Mouse (Mus musculus) kidney, adult 8-10 months (tissue): ENCODE measurements around the gene Dcaf1.

Experiments used
- DNase-seq, 2 experiments: peaks; one replicate each; pipeline ENCODE4 v3.0.0; 2022

Gene Dcaf1

DNA sequence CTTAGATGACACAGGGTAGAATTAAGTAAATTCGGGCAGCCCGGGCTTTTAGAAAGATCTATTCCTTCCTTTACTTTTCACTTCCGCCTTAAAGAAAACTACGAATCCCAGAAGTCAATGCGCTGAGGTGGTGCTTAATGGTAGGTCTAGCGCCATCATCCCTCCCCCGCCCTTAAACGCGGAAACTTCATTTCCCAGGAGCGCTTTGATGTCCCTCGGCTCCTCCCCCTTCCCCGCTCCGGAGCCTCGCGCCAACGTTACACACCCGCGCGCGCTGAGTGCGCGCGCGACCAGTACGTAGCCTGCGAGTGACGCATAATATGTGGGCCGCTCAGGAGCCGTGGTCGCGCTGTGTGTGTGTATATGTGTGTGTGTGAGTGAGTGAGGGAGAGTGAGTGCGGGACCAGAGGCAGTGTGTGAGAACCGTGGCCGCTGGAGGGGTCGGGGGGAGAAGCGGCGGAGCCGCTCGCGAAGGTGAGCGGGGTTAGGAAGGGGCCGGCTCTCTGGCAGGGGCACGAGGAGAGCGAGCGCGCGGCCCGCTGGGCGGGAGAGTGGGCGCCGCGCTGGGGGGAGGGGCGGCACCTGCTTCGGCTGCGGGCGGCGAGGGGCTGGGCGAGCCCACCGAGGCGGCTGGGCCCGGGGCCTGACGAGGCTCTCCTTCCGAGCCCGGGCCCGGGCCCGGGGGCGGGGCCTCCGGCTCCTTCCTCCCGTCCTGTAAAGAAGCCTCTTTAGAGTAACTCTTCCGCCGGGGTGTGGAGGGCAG lies at the start of gene Dcaf1:
Dcaf1 (plus strand) TSS at position 257 of the 763 bp plus-strand sequence.
- peak; percentile 95 to 96 for DNase-seq

DNA sequence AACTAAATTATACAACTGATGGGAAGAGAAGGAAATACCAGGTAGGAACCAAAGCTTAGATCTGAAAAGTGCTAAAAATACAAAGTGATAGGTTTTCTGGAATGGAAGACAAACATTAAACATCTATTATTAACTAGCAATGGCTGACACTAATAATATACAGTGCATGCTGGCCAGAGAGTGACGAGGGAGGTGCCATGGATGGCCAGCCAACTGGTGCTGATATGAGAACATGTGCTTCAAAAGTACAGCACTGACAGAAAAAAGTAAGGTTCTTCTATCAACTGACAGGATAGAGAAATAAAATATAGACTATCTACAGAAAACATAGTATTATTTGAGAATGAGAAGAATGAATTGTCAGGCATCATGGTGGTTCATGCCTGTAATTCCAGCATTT lies 45.6 kb upstream of the Dcaf1 start:
- DNase-seq, result no peak

DNA sequence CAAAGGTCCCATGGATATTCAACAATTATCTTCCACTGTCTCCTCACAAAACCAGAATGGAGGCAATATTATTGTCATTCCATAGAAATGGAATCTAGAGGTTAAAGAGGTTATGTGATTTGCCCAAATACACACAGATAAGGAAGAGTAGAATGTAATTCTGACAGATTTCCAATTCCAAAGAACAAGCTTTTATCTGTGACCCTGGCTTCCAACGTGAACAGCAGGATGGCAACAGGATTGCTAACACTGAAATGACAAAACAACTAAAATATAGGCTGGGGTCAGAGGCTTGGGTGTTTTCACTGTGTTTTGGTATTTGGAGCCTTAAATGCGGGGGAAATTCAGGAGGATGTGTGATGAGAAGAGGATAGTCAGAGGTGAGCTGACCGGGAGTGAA lies 44.3 kb upstream of the Dcaf1 start:
- no peak for DNase-seq

DNA sequence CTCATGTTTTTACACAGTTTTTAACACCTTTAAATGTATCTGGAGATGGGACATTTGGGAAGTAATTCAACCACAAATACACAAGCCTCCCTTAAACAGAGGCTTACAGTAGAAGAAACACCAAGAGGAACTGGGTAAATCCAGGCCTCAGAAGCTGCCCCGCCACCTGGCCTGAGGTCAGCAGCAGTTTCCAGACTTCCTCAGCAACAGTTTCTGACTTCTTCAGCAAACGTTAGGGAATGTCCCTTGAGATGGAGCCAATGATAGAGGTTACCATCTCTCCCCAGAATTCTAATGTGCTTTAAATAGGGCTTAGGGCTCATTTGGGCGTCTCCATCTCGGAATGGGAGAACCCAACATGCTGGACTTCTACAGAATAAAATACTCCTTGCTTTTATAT lies 43.4 kb upstream of the Dcaf1 start:
- DNase-seq, result no peak

DNA sequence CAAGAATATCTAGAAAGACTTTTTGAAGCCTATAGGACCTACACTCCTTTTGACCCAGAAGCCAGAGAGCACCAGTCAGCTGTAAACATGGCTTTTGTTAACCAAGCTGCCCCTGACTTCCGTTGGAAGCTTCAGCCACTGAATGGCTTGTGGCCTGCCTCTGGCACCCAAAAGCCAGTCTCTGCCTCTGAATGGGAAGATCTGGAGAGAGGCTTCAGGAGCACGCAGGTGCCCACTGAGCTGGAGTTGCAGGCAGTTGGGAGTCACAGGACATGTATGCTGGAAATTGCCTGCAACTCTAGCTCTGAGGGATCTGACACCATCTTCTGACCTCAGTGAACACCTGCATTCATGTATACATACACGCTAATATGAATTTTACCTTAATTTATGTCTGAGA lies 41.6 kb upstream of the Dcaf1 start:
- no peak for DNase-seq

DNA sequence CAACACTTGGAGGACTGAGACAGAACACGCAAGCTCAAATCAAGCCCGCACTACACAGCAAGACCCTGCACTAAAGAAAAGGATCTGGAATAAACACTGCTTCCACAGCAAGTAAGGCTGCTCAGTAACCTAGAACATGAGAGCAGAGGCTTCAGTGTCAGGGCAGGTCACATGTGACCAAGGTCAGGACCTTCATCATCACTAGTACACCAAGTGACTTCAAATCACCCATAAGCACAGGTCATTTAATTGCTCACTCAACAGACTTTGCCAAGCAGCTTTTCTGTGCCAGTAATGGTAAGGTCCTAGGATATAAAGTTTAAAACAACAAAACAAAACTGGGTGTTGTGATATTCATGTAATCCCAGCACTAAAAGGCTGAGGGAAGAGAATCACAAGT lies 38.1 kb upstream of the Dcaf1 start:
- peak; percentile 22 to 62 for DNase-seq

DNA sequence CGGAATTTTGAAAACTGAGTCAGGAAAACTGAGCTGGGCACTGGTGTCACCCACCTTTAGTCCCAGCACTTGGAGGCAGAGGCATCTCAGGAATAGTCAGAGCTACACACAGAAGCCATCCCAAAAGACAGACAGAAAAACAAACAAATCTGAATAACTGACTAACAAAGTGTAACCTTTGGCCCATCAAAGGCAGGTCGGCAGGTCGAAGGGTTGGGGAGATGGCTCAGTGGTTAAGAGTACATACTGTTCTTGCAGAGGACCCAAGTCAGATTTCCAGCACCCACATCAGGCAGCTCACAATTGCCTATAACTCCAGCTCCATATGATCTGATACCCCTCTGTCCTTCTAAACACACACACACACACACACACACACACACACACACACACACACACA lies 36.5 kb upstream of the Dcaf1 start:
- DNase-seq, result peak in 1 of 2 experiments; percentile 52

DNA sequence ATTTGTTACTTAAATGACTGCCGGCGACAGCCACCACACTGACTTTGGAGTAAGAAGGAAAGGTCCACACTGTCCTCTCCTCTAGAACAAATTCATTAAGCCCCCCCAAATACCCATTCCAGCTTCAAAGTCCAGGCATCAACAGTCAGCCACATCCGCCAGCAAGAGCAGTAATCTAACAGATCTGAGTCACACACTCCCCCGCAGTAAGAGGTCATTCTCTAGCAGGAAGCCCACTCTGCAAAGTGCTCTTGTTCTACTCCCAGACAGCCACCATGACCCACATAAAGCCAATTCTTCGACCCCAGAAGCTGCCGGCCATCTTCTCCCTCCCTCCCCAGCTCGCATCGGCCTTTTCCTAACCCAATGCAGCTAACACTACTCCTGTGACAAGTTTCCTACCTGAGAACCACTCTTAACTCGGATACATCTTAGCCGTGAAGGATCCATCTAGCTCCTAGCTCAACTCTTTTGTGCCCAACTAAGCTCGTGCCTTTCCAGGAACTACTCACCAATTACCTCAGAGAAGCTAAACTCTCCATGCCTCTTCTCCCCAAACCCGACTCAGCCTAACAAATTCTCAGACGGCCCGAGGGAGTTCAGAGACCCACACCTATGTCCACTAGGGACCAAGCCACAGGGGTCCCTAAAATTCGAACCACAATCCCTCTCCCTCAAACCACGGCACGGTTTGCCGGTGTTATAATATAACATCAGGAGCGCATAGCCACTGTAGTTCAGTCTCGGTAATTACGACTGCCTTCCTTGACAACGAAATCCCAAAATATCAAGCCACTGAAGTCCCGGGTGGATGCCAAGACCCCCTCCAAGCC lies 33.5 kb upstream of the Dcaf1 start:
- DNase-seq, result no peak

DNA sequence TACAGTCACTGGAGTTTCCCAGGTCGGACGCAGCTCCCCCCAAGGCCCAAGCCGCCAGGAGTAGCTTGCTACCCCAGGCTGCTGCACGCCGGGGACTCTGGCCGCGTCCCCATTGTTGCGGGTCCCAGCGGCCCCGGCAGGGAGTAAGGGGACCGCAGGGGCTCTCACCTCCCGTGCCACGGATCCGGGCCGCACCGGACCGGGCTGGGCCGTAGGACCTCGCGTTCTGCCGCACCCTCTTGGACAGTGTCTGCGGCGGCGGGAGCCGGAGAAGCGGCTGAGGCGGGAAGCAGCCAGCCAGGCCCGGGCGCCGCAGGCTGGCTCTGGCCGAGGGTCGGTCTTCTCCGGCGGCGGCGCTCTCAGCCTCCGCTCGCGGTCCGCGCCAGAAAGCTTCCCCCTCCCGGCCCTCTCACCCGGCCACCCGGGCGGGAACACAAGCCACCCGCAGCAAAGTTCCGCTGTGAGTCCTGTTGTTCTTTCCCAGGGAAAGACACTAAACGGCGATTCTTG lies 32.8 kb upstream of the Dcaf1 start, which contains the start of gene Rad54l2:
Rad54l2 (minus strand) TSS at position 383 of the 510 bp plus-strand sequence.
- DNase-seq, result peak; percentile 76 to 86

DNA sequence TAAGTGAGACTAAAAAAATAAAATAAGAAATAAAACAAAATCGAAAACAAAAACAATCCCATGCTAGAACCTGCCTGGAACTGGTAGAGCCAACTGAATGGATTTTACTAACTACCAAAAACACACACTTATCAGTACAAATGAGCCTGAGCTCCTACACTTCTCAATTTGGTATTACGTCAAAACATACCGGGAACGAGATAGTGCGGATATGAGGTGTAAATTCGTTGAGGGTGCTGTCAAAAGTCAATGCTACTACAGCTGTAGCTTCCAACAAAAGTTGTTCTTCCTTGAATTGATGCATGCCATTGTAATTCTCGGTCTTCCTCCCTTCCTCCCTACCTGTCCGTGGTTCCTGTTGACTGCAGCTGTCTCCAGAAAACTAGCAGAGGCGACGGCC lies 32.3 kb upstream of the Dcaf1 start:
- no peak for DNase-seq

DNA sequence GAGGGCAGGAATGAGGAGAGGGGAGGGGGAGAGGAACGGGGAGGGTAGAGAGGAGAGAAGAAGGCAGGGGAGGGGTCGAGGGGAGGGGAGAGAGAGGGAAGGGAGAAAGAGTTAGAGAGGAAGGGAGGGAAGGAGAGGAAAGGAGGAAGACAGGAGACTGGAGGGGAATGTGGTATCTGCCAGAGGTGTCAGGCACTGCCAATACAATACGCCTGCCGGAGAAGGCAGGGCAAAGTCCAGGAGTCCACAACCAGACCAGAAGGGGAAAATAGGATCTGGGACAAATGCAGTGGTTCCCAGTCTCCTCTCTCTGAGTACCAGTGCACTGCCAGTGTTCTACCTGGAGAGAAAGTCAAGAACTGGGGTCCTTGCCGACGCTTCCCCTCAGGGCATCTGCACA lies 30.8 kb upstream of the Dcaf1 start:
- peak; percentile 58 to 75 for DNase-seq

DNA sequence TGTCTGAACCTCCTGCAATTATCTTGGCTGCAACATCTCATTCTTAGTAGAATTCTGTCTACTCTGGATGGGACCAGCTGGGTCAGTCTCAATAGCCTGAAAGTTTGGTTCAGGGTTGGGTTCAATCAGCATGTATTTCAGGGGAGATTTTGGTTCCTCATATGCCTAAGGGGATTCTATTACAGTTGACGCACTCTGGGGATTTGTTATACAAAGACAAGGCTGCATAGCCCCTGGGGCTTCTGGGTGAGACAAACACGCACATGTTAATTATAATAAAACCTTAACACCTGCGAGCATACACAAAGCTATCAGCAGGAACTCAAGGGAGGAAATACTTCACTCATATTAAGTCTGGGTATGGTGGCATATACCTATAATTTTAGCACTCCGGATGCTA lies 15.2 kb upstream of the Dcaf1 start:
- no peak for DNase-seq

DNA sequence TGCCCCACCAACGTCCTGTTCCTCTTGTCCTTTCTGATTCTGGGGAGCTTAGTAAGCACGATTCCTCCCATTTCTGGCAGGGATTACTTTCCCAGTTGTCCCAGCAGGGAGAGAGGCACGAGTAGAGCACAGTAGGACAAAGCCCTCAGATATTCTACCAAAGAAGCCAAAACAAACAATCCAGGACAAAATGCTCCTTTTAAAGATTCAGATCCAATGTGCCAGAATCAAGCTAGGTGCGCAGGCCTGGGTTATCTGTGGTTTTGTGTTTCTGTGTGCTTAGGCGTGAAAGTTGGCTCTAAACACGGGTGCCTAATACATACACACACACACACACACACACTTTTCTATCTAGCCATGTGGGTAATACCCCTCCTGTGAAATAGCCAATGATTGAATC lies 3.5 kb upstream of the Dcaf1 start:
- no peak for DNase-seq

DNA sequence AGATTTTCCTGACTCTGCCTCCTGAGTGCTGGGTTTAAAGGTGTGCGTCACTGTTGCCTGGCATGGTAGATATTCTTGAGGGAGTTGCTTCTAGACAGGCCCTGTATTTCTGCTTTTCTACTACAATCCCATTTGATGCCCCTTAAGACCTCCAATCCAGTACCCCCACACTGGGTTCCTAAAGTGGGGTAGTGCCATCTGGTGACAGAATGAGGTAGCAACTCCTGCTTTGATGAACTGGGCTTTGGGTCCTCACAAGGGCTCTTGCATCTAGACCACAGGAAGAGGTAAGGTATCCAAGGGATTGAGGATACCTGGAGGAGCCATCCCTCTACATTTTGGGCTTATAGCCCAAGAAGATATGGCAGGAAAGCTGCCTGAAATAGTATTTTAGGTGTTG lies 2.5 kb upstream of the Dcaf1 start:
- DNase-seq, result peak in 1 of 2 experiments; percentile 9

DNA sequence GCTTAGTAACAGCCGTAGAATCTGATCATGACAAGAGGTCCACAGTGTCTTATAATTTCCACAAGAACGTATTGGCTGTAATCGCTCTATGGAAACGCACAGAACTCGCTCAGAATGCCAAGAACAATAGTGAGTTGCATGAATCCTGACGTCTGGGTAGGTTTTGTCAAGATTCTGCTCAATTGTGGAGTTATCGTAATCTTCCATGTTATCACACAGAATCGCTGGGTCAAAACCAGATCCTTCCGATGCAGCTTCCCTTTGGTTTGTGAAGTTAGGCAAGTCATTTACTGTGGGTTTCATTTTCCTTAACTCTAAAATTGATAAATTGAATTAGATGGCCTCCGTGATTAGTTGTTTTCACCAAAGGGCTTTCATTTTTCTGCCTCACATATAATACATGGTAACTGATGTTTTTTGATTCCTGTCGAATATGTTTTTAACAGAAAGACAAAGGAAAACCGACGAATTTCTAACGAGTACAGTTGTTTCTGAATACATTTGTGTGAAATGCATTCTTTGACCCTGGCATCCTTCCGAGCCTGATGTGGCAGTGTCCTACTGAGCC lies 540 bp upstream of the Dcaf1 start:
- peak; percentile 4 to 12 for DNase-seq

DNA sequence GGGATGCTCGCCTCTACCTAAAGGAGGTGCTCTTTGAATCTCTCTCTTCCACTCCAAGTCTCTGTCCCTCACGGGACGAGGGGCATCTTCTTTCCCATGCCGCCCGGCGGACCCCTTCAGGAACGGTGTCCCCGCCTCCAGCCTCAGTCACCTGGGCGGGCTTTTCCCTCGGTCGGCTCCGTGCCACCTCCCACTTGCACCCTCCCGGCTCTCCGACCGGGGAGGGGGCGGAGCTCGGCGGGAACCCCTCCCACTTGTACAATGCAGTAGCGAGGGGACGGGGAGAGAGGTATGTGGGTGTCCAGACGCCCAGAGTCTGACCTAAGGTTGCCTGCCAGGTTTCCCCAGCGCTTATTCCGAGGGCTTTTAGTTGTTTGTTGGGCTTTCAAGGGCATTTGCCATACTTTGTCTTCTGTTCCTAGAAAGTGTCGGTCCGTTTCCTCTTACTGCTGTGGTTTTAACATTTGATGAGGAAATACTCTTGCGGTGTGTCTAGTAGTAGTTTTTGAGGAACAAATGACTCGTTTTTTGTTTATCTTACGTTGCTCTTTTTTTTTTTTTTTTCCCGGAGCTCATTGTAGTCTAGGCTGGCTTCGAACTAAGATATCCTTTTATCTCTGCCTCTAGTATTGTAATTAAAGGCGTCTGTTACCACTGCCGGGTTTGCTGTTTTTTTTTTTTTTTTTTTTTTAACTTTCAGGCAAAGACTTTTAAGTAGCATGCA lies 869 bp downstream of the Dcaf1 start:
- peak; percentile 90 to 92 for DNase-seq

DNA sequence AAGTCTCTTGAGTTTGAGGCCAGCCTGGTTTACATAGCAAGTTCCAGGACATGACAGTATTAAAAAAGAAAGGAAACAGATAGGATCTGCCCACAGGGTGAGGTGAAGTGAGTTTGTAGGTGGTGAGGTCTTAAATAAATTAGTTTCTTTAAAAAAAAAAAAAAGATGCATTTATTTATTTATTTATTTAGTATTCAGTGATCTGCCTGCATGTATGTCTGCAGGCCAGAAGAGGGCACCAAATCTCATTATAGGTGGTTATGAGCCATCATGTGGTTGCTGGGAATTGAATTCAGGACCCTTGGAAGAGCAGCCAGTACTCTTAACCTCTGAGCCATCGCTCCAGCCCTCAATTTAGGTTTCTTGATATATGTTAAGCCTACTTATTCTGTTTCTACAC lies 18.9 kb downstream of the Dcaf1 start:
- DNase-seq, result no peak

DNA sequence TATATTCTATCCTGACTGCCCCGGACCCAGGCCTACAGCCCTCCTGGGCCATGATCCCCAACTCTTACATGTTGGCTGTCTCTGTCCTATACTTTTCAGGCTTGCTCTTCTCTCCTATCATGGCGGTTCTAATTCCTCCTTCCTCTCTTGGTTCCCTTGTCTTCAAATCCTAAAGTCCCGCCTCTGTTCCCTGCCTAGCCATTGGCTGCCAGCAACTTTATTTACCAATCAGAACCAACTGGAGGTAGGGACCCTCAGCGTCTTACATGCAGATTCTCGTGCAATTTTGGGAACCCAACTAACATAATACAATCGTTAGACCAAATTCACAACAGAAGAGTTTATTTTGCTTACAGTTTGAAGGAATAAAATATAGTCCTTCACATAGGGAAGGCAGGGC lies 21.1 kb downstream of the Dcaf1 start:
- DNase-seq, result no peak

DNA sequence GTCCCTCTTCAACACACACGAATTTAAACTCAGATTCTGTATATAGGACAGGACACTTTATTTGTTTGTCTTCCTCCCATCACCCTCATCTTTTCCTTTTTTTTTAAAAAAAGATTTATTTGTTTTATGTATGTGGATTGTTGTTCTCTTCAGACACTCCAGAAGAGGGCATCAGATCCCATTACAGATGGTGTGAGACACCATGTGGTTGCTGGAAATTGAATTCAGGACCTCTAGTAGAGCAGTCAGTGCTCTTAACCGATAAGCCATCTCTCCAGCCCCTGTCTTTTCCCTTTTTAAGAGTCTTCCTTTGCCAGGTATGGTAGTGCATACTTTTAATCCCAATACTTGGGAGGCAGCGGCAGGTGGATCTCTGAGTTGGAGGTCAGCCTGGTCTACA lies 35.0 kb downstream of the Dcaf1 start:
- no peak for DNase-seq

DNA sequence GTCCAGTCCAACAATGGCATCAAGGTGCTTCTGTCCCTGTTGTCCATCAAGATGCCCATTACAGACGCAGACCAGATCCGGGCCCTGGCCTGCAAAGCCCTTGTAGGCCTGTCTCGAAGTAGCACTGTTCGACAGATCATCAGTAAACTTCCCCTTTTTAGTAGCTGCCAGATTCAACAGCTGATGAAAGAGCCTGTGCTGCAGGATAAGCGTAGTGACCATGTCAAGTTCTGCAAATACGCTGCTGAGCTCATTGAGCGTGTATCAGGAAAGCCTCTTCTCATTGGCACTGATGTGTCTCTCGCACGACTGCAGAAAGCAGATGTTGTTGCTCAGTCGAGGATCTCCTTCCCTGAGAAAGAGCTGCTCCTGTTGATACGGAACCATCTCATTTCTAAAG lies 36.4 kb downstream of the Dcaf1 start:
- DNase-seq, result no peak

DNA sequence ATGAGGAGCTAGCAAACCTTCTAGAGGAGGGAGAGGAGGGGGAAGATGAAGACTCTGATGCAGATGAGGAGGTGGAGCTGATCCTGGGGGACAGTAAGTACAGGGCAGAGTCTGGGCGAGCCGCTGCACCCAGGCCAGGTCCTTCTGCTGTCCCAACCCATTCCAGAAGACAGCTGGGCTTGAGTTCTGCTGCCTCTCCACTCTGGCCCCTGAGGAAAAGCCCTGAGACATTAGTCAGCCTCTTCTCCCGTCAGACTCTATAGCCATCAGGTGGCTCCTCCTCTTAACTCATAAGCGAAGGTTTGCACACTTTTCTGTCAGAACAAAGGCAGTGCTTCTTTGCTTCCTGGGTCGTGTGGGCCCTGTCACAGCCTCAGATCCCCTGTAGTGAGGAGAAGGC lies 52.5 kb downstream of the Dcaf1 start:
- DNase-seq, result no peak

DNA sequence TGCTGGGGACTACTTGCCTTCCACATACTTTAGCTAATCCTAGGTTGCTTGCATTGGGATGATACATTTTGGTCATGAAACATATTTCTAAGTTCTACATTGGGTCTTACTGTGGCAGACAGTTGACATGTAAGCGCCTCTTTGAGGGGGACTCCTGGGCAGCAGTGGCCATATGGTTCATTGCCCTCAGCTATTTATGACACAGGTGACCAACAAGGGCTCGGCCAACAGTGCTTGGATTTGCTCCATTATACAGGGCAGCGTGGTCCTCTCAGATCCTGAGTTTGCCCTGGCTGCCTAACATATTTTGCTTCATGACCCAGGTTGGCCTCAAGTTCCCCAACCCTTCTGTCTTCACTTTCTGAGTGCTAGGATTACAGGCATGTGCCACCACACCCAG lies 55.0 kb downstream of the Dcaf1 start:
- DNase-seq, result no peak

DNA sequence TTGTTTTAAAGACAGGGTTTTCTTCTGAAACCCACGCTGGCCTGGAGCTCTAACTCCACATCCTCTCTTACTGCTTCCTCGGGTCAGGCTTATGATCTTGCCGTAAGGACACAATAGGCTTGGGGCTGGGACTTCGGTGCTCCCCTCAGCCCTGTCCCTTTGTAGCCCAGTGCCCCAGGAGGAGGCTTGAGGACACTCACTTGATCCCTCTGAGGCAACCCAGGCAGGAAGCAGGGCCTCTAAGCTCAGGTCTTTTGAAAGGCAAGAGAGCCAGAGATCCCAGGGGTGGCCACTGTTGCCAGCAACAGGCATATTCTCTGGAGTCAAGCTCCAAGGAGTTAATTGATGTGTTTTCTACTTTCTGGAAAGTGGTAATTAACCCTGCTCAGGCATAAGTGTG lies 57.8 kb downstream of the Dcaf1 start:
- DNase-seq, result no peak
